Mouse (Mus musculus): ENCODE results near the gene Gm9821. TPM values are rescaled to one million over a fixed set of nuclear protein-coding genes. Genes with fewer than 3 reads are reported as not detected.

Gm9821 gene
- total RNA-seq, 2 experiments from 2014 or later, result not detected

- peak; percentile 41 for ATAC-seq (replicated peaks; ENCODE audit: low FRiP score, poor library complexity, severe bottlenecking)
These were observed 1.1 kb upstream of the Gm9821 start for GRCm38 (mm10) chr2:91944170-91944950.

- ATAC-seq (replicated peaks; ENCODE audit: low FRiP score, poor library complexity, severe bottlenecking), result no peak
These were observed 1.3 kb downstream of the Gm9821 start for GRCm38 (mm10) chr2:91946836-91947235.

GRCm38 (mm10) chr2:91947397-91948150 is 2.1 kb downstream of the Gm9821 start:
- ATAC-seq (replicated peaks; ENCODE audit: low FRiP score, poor library complexity, severe bottlenecking), result peak; percentile 53

- peak; percentile 50 for ATAC-seq (replicated peaks; ENCODE audit: low FRiP score, poor library complexity, severe bottlenecking)
These were observed 2.6 kb downstream of the Gm9821 start for GRCm38 (mm10) chr2:91948151-91948509.

- peak; percentile 33 for ATAC-seq (replicated peaks; ENCODE audit: low FRiP score, poor library complexity, severe bottlenecking)
These were observed 3.3 kb downstream of the Gm9821 start for GRCm38 (mm10) chr2:91948792-91949241.

- ATAC-seq (replicated peaks; ENCODE audit: low FRiP score, poor library complexity, severe bottlenecking), result 0 out of 2 replicates have a peak, but pooled peaks have one; percentile 9
These were observed 4.1 kb downstream of the Gm9821 start for GRCm38 (mm10) chr2:91949411-91950274.

GRCm38 (mm10) chr2:91950275-91951085 is 5.0 kb downstream of the Gm9821 start:
- no peak for ATAC-seq (replicated peaks; ENCODE audit: low FRiP score, poor library complexity, severe bottlenecking)

- no peak for ATAC-seq (replicated peaks; ENCODE audit: low FRiP score, poor library complexity, severe bottlenecking)
These were observed 8.3 kb downstream of the Gm9821 start for GRCm38 (mm10) chr2:91953825-91954224.

- no peak for ATAC-seq (replicated peaks; ENCODE audit: low FRiP score, poor library complexity, severe bottlenecking)
These were observed 9.7 kb downstream of the Gm9821 start for GRCm38 (mm10) chr2:91955121-91955591.

GRCm38 (mm10) chr2:91955875-91956274 is 10.4 kb downstream of the Gm9821 start:
- ATAC-seq (replicated peaks; ENCODE audit: low FRiP score, poor library complexity, severe bottlenecking), result no peak

GRCm38 (mm10) chr2:91957096-91957495 is 11.6 kb downstream of the Gm9821 start:
- no peak for ATAC-seq (replicated peaks; ENCODE audit: low FRiP score, poor library complexity, severe bottlenecking)

- ATAC-seq (replicated peaks; ENCODE audit: low FRiP score, poor library complexity, severe bottlenecking), result no peak
These were observed 12.5 kb downstream of the Gm9821 start for GRCm38 (mm10) chr2:91958049-91958448.

- ATAC-seq (replicated peaks; ENCODE audit: low FRiP score, poor library complexity, severe bottlenecking), result peak; percentile 30; the same call in 1 of the 2 replicates
These were observed 13.4 kb downstream of the Gm9821 start for GRCm38 (mm10) chr2:91958701-91959457.

GRCm38 (mm10) chr2:91959544-91960410 is 14.3 kb downstream of the Gm9821 start:
- ATAC-seq (replicated peaks; ENCODE audit: low FRiP score, poor library complexity, severe bottlenecking), result no peak

GRCm38 (mm10) chr2:91960459-91960858 is 15.0 kb downstream of the Gm9821 start:
- no peak for ATAC-seq (replicated peaks; ENCODE audit: low FRiP score, poor library complexity, severe bottlenecking)

- ATAC-seq (replicated peaks; ENCODE audit: low FRiP score, poor library complexity, severe bottlenecking), result no peak
These were observed 16.6 kb downstream of the Gm9821 start for GRCm38 (mm10) chr2:91961901-91962761.

Data from erythroid progenitor cell, adult 5-6 weeks (primary cell).